Mouse (Mus musculus) lung, embryonic 16.5 days (tissue): ENCODE results near the gene Ndufs7. TPM values are rescaled to one million over a fixed set of nuclear protein-coding genes. Genes with fewer than 3 reads are reported as not detected.
"Not testable (repeated sequence)": the region's sequence is repeated elsewhere in the genome, so short reads cannot be mapped to it uniquely, and the experiment has no call there.

ENCODE experiments used
- ATAC-seq: fragments of 200-750 bp; cut with Nextera tagmentation; 2 replicates; pipeline ENCODE4 v1.8.0; 2017; ENCODE audit warnings: low read depth, mild to moderate bottlenecking, moderate library complexity
- H3K27ac ChIP-seq: fragments of 300-500 bp; sonication (generic); 2 replicates; pipeline ENCODE4 v1.5.1; 2014; ENCODE audit warnings: mild to moderate bottlenecking, control low read depth, low read length
- H3K27me3 ChIP-seq: fragments of 300-500 bp; sonication (generic); 2 replicates; pipeline ENCODE4 v1.6.1; 2014; ENCODE audit warnings: low read depth, low read length, mixed read lengths; ENCODE audit not compliant: control insufficient read depth, insufficient read depth
- H3K36me3 ChIP-seq: fragments of 300-500 bp; sonication (generic); 2 replicates; pipeline ENCODE4 v1.6.1; 2014; ENCODE audit warnings: low read length; ENCODE audit not compliant: control insufficient read depth, insufficient read depth
- H3K4me1 ChIP-seq: fragments of 300-500 bp; sonication (generic); replicated peaks from 2 replicates; pipeline ENCODE4 v1.6.1; 2014; ENCODE audit warnings: low read length, mixed read lengths; ENCODE audit not compliant: control insufficient read depth, insufficient read depth
- H3K4me2 ChIP-seq: fragments of 300-500 bp; sonication (generic); 2 replicates; pipeline ENCODE4 v1.6.1; 2014; ENCODE audit warnings: low read depth, low read length, control low read depth
- H3K4me3 ChIP-seq: fragments of 300-500 bp; sonication (generic); 2 replicates; pipeline ENCODE4 v1.5.1; 2014; ENCODE audit warnings: mild to moderate bottlenecking, low read length, control low read depth
- H3K9ac ChIP-seq: fragments of 300-500 bp; sonication (generic); 2 replicates; pipeline ENCODE4 v1.6.1; 2014; ENCODE audit warnings: low read length, control low read depth
- H3K9me3 ChIP-seq: fragments of 300-500 bp; sonication (generic); 2 replicates; pipeline ENCODE4 v1.6.1; 2016; ENCODE audit warnings: low read length; ENCODE audit not compliant: control insufficient read depth
- WGBS: fragments of 180-500 bp; shearing (Covaris S2); extraction: QIAGEN DNeasy Blood & Tissue Kit; methylation state at CpG from one replicate; pipeline ENCODE4 v1.1.7; 2014; 5-methylcytosine and 5-hydroxymethylcytosine counted together
- polyA plus RNA-seq: library from polyadenylated mRNA; unstranded; fragments of >200 nt; fragmentation: Nextera tagmentation; extraction: Ambion mirVana; gene quantifications from 2 replicates; pipeline ENCODE4 v1.2.1, GENCODE M21; 2015

Gene Ndufs7
- 313 and 320 TPM in 2 replicates for polyA plus RNA-seq

DNA sequence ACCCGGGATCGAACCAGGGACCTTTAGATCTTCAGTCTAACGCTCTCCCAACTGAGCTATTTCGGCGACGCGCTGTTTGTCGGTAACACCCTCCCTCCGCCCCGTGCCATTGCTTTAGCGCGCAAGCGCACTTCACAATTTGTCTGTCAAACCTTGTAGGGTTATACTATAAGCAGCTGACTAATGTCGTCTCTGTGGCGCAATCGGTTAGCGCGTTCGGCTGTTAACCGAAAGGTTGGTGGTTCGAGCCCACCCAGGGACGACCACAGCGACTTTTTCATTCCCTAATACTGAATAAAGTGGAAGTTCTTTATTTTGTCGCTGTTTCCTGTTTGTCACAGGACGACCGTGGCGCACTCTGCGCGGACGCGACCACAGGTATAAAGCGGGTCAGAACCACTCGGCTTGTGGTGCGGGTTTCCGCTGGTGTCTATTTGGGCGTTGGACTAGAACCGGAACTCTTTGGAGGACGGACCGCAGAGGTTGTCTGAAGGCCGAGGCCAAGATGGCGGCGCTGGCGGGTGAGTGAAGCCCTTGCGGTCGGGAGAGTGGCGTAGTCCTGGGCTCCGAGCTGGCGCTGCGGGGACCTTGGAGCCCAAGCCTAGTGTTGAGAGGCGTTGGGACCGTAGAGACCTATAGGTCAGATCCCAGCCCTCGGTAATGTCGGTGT, at the start of gene Ndufs7:
Gene Ndufs7, plus strand, starts transcription at position 151 of the 670 bp plus-strand sequence.
- Histone ChIP-seq H3K27ac (peak within 1 kb of the TSS; percentile 92), H3K36me3 (peaks cover 6% of the 10 kb centered on the region), H3K9ac (peak within 1 kb of the TSS; percentile 91), H3K4me2 (peak within 1 kb of the TSS; percentile 87), H3K4me1 (peaks cover 9% of the 10 kb centered on the region), H3K9me3 (no peaks in the 10 kb centered on the region), H3K4me3 (peak within 1 kb of the TSS; percentile 86), H3K27me3 (no peaks in the 10 kb centered on the region)
- peak; percentile 90 for ATAC-seq
- under 1% methylated on average over 53 of the region's 53 CpGs for WGBS

DNA sequence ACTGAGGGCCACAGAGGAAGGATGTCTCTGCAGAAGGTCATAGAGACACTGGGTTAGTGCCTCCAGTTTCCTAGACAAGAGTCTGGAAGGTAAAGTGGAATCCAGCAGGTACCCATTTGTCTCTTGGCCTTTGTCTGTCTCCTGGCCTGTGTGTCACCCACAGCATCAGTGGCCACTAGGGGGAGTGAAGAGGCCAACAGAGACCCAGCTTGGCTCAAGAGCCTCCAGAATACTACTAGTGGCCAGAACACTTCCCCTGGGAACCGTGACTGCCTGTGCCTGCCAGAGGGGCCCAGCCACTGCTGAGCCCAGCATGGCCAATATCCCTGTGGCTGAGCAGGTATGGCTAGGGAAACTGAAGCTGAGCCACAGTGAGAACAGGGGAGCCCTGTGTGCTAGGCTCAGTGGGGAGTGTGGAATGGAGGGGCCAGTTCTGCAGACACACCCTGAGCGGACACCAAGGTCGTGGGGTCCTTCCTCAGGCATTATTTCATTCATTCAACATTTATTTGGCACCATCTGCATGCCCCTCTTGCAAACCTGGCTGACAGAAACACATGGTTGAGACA, 49.4 kb upstream of the Ndufs7 start:
- no peaks in the 10 kb centered on the region for H3K9me3 ChIP-seq
- 51% methylated on average over 3 of the region's 3 CpGs for WGBS
- H3K36me3 ChIP-seq, result no peaks in the 10 kb centered on the region
- H3K4me3 ChIP-seq, result no peak overlapping the region
- H3K4me2 ChIP-seq, result no peak overlapping the region
- ATAC-seq, result peak; percentile 92
- H3K4me1 ChIP-seq, result no peaks in the 10 kb centered on the region
- H3K27ac ChIP-seq, result no peak overlapping the region
- no peaks in the 10 kb centered on the region for H3K27me3 ChIP-seq
- H3K9ac ChIP-seq, result no peak overlapping the region

- H3K27ac ChIP-seq, result no peak overlapping the region
- H3K9ac ChIP-seq, result no peak overlapping the region
- 74% methylated on average over 6 of the region's 6 CpGs for WGBS
- no peak overlapping the region for H3K4me2 ChIP-seq
- ATAC-seq, result no peak
- no peaks in the 10 kb centered on the region for H3K9me3 ChIP-seq
- no peak overlapping the region for H3K4me3 ChIP-seq
- H3K27me3 ChIP-seq, result no peaks in the 10 kb centered on the region
- no peaks in the 10 kb centered on the region for H3K36me3 ChIP-seq
- no peaks in the 10 kb centered on the region for H3K4me1 ChIP-seq
These were observed 48.4 kb upstream of the Ndufs7 start for GRCm38 (mm10) chr10:80200485-80200884.

DNA sequence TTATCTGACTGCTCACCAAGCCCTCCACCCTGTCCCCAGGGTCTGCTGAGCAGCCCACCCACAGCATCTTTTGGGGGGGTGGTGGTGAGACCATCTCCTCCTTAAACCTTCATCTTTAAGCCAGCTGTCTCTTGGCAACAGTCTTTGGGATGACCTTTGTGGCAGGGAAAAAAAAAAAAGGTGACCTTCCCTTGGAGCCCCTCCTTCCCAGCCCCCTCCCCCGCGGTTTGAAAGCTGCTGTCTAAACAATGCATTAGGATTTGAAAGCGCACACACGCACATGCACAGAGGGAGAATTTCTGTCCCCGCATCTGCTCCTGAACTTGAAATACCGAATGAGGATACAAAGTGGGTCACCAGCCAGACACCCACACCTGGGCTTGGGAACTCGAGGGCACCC, 44.9 kb upstream of the Ndufs7 start:
- no peak overlapping the region for H3K4me3 ChIP-seq
- no peaks in the 10 kb centered on the region for H3K36me3 ChIP-seq
- H3K27me3 ChIP-seq, result no peaks in the 10 kb centered on the region
- no peaks in the 10 kb centered on the region for H3K4me1 ChIP-seq
- 22% methylated on average over 7 of the region's 7 CpGs for WGBS
- no peak for ATAC-seq
- H3K4me2 ChIP-seq, result no peak overlapping the region
- H3K9ac ChIP-seq, result no peak overlapping the region
- no peaks in the 10 kb centered on the region for H3K9me3 ChIP-seq
- no peak overlapping the region for H3K27ac ChIP-seq

DNA sequence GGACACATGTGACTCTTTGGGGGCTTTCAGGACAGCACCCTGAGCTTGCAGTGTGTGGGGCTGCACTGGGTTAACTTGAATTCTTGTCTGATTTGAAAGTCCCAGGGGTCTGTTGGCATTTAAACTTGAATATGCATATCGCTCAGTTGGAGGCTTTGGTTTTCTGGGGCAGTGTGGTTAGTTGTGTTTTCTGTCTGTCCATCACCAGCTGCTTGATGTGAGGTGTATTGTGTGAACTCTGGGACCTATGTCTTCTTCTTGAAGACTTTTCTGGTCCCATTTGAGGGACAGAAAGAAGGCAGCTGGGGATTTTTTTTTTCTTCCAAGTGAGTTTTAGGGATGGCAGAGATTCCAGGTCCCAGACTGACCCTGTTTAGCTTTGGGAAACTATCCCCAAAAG, 41.7 kb upstream of the Ndufs7 start:
- Histone ChIP-seq H3K27me3 (no peaks in the 10 kb centered on the region), H3K9me3 (no peaks in the 10 kb centered on the region), H3K9ac (no peak overlapping the region), H3K27ac (no peak overlapping the region), H3K4me2 (no peak overlapping the region), H3K4me1 (no peaks in the 10 kb centered on the region), H3K4me3 (no peak overlapping the region), H3K36me3 (no peaks in the 10 kb centered on the region)
- WGBS, result 67% methylated on average over 1 of the region's 1 CpGs
- ATAC-seq, result no peak

GRCm38 (mm10) chr10:80207676-80208075, 41.2 kb upstream of the Ndufs7 start:
- no peaks in the 10 kb centered on the region for H3K27me3 ChIP-seq
- H3K4me3 ChIP-seq, result no peak overlapping the region
- WGBS, result 72% methylated on average over 10 of the region's 10 CpGs
- no peaks in the 10 kb centered on the region for H3K36me3 ChIP-seq
- no peaks in the 10 kb centered on the region for H3K4me1 ChIP-seq
- H3K4me2 ChIP-seq, result no peak overlapping the region
- no peak for ATAC-seq
- no peak overlapping the region for H3K27ac ChIP-seq
- no peaks in the 10 kb centered on the region for H3K9me3 ChIP-seq
- H3K9ac ChIP-seq, result no peak overlapping the region

DNA sequence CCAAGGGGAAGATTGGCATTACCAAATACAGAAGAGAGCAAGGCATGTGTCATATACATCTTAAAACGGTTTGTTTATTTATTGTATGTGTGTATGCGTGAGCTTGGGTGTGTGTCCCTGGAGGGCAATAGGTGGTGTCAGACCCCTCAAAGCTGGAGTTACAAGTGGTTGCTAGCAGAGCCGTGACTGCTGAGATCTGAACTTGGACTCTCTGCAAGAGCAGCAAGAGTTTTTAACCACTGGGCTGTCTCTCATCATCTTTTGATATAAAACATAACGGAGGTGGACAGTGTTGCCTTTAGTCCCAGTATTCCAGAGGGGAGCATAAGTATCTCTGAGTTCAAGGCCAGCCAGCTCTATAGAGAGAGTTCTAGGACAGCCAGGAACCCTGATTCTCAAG, 40.7 kb upstream of the Ndufs7 start:
- H3K4me1 ChIP-seq, result no peaks in the 10 kb centered on the region
- no peaks in the 10 kb centered on the region for H3K27me3 ChIP-seq
- H3K36me3 ChIP-seq, result no peaks in the 10 kb centered on the region
- H3K9ac ChIP-seq, result no peak overlapping the region
- no peak overlapping the region for H3K4me2 ChIP-seq
- no peak overlapping the region for H3K4me3 ChIP-seq
- no peaks in the 10 kb centered on the region for H3K9me3 ChIP-seq
- no peak overlapping the region for H3K27ac ChIP-seq
- ATAC-seq, result no peak
- WGBS, result 59% methylated on average over 4 of the region's 4 CpGs

DNA sequence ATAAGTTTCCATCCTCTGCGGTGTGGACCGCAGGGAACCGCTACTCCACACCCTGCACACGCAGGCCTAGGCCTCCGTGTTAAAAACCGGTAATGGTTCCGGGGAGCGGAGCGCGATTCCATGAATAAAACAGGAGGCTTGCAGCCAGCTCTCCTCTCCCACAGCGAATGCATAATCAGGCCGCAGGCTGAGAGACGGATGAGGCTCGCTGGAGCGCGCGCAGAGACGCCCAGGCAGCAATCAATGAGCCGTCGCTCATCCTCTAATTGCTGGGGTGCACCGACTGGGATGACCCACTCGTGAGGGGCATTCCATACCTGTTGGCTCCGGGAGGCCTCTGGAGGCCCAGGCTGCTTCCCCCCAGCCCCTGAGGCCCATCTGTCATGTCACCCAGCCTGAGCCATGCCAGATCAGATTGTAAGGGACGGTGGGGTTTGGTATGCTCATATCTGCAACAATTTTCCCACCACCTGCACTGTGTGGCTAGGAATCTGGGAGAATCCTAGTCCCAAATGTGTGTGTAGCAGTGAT, 40.0 kb upstream of the Ndufs7 start:
- Histone ChIP-seq H3K36me3 (no peaks in the 10 kb centered on the region), H3K4me3 (no peak overlapping the region), H3K9ac (no peak overlapping the region), H3K27me3 (no peaks in the 10 kb centered on the region), H3K9me3 (no peaks in the 10 kb centered on the region), H3K4me1 (no peaks in the 10 kb centered on the region), H3K4me2 (no peak overlapping the region), H3K27ac (no peak overlapping the region)
- ATAC-seq, result no peak
- 16% methylated on average over 24 of the region's 24 CpGs for WGBS

DNA sequence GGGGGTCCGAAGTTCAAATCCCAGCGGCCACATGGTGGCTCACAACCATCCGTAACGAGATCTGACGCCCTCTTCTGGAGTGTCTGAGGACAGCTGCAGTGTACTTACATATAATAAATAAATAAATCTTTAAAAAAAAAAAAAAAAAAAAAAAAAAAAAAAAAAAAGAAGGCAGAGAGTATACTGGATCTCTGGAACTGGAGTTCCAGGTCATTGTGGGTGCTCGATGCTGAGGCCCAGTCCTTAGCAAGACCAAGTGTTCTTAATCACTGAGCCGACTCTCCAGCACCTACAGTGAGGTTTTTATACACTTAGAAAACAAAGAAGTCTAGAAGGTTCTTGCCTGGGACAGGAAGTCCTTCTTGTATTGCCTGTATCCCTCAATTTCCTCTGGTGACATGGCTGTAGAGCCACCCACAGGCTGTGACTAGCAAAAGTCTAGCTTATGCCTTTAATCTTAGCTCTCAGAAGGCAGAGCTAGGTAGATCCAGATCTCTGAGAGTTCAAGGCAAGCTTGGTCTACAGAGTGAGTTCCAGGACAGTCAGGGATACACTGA, 37.3 kb upstream of the Ndufs7 start:
- H3K4me3 ChIP-seq, H3K36me3 ChIP-seq, ATAC-seq, H3K4me1 ChIP-seq, H3K9me3 ChIP-seq, H3K4me2 ChIP-seq, H3K27me3 ChIP-seq, H3K9ac ChIP-seq, H3K27ac ChIP-seq: not testable (repeated sequence)
- 65% methylated on average over 7 of the region's 7 CpGs for WGBS
